Mouse (Mus musculus) liver, embryonic 16.5 days (tissue): ENCODE measurements at regions not wholly inside any gene's neighbourhood (a gene's known extent, or its start where the extent isn't known, plus 50 kb on each side); places are given as distances from the start of the nearest gene placed in this dataset.

Experiments used
- ATAC-seq: fragments of 200-750 bp; cut with Nextera tagmentation; 2 replicates; pipeline ENCODE4 v1.8.0; 2017; ENCODE audit warnings: low read depth, mild to moderate bottlenecking, moderate number of reproducible peaks, moderate library complexity
- H3K27ac ChIP-seq: fragments of 300-500 bp; sonication (generic); 2 replicates; pipeline ENCODE4 v1.5.1; 2014; ENCODE audit warnings: mild to moderate bottlenecking, low read length
- H3K27me3 ChIP-seq: fragments of 300-500 bp; sonication (generic); 2 replicates; pipeline ENCODE4 v1.6.1; 2014; ENCODE audit warnings: low read depth, low read length, mixed read lengths; ENCODE audit not compliant: control insufficient read depth, insufficient read depth
- H3K36me3 ChIP-seq: fragments of 300-500 bp; sonication (generic); 2 replicates; pipeline ENCODE4 v1.6.1; 2014; ENCODE audit warnings: mild to moderate bottlenecking; ENCODE audit not compliant: control insufficient read depth, insufficient read depth
- H3K4me1 ChIP-seq: fragments of 300-500 bp; sonication (generic); 2 replicates; pipeline ENCODE4 v1.6.1; 2014; ENCODE audit warnings: low read depth, low read length, mixed read lengths; ENCODE audit not compliant: control insufficient read depth
- H3K4me2 ChIP-seq: fragments of 300-500 bp; sonication (generic); 2 replicates; pipeline ENCODE4 v1.6.1; 2014; ENCODE audit warnings: low read depth, low read length, mixed read lengths
- H3K4me3 ChIP-seq: fragments of 300-500 bp; sonication (generic); 2 replicates; pipeline ENCODE4 v1.5.1; 2014; ENCODE audit warnings: low read depth, mild to moderate bottlenecking, low read length
- H3K9ac ChIP-seq: fragments of 300-500 bp; sonication (generic); 2 replicates; pipeline ENCODE4 v1.6.1; 2014; ENCODE audit warnings: low read depth, low read length
- H3K9me3 ChIP-seq: fragments of 300-500 bp; sonication (generic); replicated peaks from 2 replicates; pipeline ENCODE4 v1.6.1; 2016; ENCODE audit warnings: low read length; ENCODE audit not compliant: control insufficient read depth
- WGBS: fragments of 180-500 bp; shearing (Covaris S2); extraction: QIAGEN DNeasy Blood & Tissue Kit; methylation state at CpG from one replicate; pipeline ENCODE4 v1.1.7; 2014; ENCODE audit not compliant: insufficient replicate concordance; 5-methylcytosine and 5-hydroxymethylcytosine counted together

- Histone ChIP-seq H3K4me1 (no peaks in the 10 kb centered on the region), H3K4me2 (no peak overlapping the region), H3K27ac (no peak overlapping the region), H3K36me3 (no peaks in the 10 kb centered on the region), H3K4me3 (no peak overlapping the region), H3K9ac (no peak overlapping the region), H3K9me3 (no peaks in the 10 kb centered on the region; the same call in 1 of the 2 replicates), H3K27me3 (no peaks in the 10 kb centered on the region)
- ATAC-seq = no peak
- 75% methylated on average over 7 of the region's 7 CpGs for WGBS
These were observed 60.5 kb downstream of the Rsl24d1 start for GRCm38 (mm10) chr9:73173589-73174247.

DNA sequence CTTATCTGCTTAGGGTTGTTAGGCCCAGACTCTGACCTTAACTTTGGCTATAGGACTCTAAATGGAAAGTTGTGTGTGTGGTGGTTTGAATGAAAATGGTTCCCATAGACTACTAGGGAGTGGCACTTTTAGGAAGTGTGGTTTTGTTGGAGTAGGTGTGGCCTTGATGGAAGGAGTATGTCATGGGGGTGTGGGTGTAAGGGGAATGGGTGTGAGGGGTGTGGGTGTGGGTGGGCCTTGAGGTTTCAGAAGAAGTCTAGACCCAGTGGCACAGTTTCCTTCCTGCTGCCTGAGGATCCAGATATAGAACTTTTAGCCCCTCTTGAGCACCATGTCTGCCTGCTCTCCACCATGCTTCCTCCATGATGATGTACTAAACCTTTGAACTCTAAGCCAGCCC is 63.4 kb downstream of the Rsl24d1 start:
- Histone ChIP-seq H3K4me1 (no peaks in the 10 kb centered on the region), H3K4me3 (no peak overlapping the region), H3K4me2 (no peak overlapping the region), H3K9me3 (no peaks in the 10 kb centered on the region), H3K36me3 (no peaks in the 10 kb centered on the region), H3K9ac (no peak overlapping the region), H3K27ac (no peak overlapping the region), H3K27me3 (no peaks in the 10 kb centered on the region)
- ATAC-seq = no peak

- WGBS = 66% methylated on average over 5 of the region's 5 CpGs
- Histone ChIP-seq H3K4me1 (no peaks in the 10 kb centered on the region), H3K27me3 (no peaks in the 10 kb centered on the region), H3K9ac (no peak overlapping the region), H3K4me2 (no peak overlapping the region), H3K9me3 (no peaks in the 10 kb centered on the region), H3K27ac (no peak overlapping the region), H3K4me3 (no peak overlapping the region), H3K36me3 (no peaks in the 10 kb centered on the region)
- ATAC-seq = no peak
These were observed 70.1 kb downstream of the Rsl24d1 start for GRCm38 (mm10) chr9:73183356-73183755.

DNA sequence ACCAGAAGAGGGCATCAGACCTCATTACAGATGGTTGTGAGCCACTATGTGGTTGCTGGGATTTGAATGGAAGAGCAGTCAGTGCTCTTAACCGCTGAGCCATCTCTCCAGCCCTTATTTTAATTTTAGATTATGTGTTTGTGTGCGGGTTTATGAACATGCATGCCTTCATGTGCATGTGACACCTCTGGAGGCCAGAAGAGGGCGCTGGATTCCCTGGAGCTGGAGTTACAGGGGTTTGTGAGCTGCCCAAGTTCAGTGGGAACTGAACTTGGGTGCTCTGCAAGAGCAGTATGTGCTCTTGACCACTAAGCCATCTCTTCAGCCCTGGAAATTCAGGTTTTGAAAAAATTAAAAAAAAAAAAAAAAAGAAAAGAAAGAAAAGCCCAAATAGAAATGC is 71.7 kb downstream of the Rsl24d1 start:
- no peak overlapping the region for H3K4me2 ChIP-seq
- no peak overlapping the region for H3K27ac ChIP-seq
- no peaks in the 10 kb centered on the region for H3K27me3 ChIP-seq
- no peaks in the 10 kb centered on the region for H3K36me3 ChIP-seq
- no peak for ATAC-seq
- WGBS = 34% methylated on average over 3 of the region's 3 CpGs
- no peaks in the 10 kb centered on the region for H3K4me1 ChIP-seq
- no peak overlapping the region for H3K4me3 ChIP-seq
- H3K9me3 ChIP-seq = no peaks in the 10 kb centered on the region
- no peak overlapping the region for H3K9ac ChIP-seq

- no peak for ATAC-seq
- Histone ChIP-seq H3K9me3 (no peaks in the 10 kb centered on the region), H3K36me3 (no peaks in the 10 kb centered on the region), H3K27me3 (no peaks in the 10 kb centered on the region), H3K4me3 (no peak overlapping the region), H3K27ac (no peak overlapping the region), H3K4me1 (no peaks in the 10 kb centered on the region), H3K9ac (no peak overlapping the region), H3K4me2 (no peak overlapping the region)
- 38% methylated on average over 11 of the region's 11 CpGs for WGBS
These were observed 79.1 kb downstream of the Rsl24d1 start for GRCm38 (mm10) chr9:73192271-73192785.

- no peaks in the 10 kb centered on the region for H3K27me3 ChIP-seq
- H3K4me3 ChIP-seq = no peak overlapping the region
- no peak overlapping the region for H3K27ac ChIP-seq
- H3K4me1 ChIP-seq = no peaks in the 10 kb centered on the region
- H3K4me2 ChIP-seq = no peak overlapping the region
- no peaks in the 10 kb centered on the region for H3K36me3 ChIP-seq
- H3K9ac ChIP-seq = no peak overlapping the region
- WGBS = 69% methylated on average over 10 of the region's 10 CpGs
- H3K9me3 ChIP-seq = no peaks in the 10 kb centered on the region
- ATAC-seq = no peak
These were observed 85.2 kb downstream of the Rsl24d1 start for GRCm38 (mm10) chr9:73198261-73199085.

- no peak overlapping the region for H3K4me2 ChIP-seq
- ATAC-seq = no peak
These were observed 109.9 kb downstream of the Rsl24d1 start for GRCm38 (mm10) chr9:73223111-73223510.

DNA sequence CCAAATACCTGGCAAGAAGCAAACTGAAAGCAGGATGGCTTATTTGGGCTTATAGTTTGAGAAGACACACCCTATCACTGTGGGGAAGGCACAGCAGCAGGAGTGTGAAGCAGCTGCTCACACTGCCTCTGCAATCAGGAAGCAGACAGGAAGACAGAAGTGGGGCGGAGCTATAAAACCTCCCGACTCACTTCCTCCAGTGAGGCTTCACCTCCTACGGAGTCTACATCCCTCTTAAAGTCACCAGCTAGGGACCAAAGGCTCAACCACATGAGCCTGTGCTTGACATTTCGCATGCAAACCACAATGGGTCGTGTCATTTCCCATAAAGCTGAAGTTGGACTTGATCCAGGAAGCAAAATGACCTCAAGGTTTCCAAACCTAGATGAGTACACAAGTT is 127.0 kb downstream of the Rsl24d1 start:
- Histone ChIP-seq H3K27me3 (no peaks in the 10 kb centered on the region), H3K4me3 (no peak overlapping the region), H3K36me3 (no peaks in the 10 kb centered on the region), H3K9ac (no peak overlapping the region), H3K4me1 (no peaks in the 10 kb centered on the region), H3K4me2 (no peak overlapping the region), H3K27ac (no peak overlapping the region), H3K9me3 (no peaks in the 10 kb centered on the region)
- WGBS = 16% methylated on average over 5 of the region's 5 CpGs
- no peak for ATAC-seq

More at GRCm38 (mm10) chr9:73223111-73223510, 109.9 kb downstream of the Rsl24d1 start:
- no peak overlapping the region for H3K4me3 ChIP-seq
- no peaks in the 10 kb centered on the region for H3K4me1 ChIP-seq
- H3K27ac ChIP-seq = no peak overlapping the region
- no peaks in the 10 kb centered on the region for H3K27me3 ChIP-seq
- no peak overlapping the region for H3K9ac ChIP-seq
- no peaks in the 10 kb centered on the region for H3K36me3 ChIP-seq
- no peaks in the 10 kb centered on the region for H3K9me3 ChIP-seq
- 54% methylated on average over 6 of the region's 6 CpGs for WGBS
